ENCODE assay signal across 8 mouse cellular contexts in genomic region chr7:19750217-19751069, GRCm38 (mm10). TPM values are rescaled to one million over a fixed set of nuclear protein-coding genes. Genes with fewer than 3 reads are reported as not detected.
A peak's percentile ranks its signal among the peaks of the same experiment; 100 is the strongest.
DNase-seq lines count a peak whose midpoint lies in the region; ATAC-seq and TF ChIP-seq lines count a peak whose summit lies in the region.

Nectin2 (minus strand) TSS chr7:19750483.

- peak; percentile 88 for TF ChIP-seq CTCF in liver, postnatal 0 days (IDR thresholded peaks at IDR 0.05; ENCODE audit: low read depth)

- peaks cover 20% of the 10 kb centered on the region for H3K4me1 ChIP-seq in forebrain, embryonic 14.5 days (ENCODE audit: control insufficient read depth, insufficient read depth, low read length)
- H3K4me1 ChIP-seq in liver, postnatal 0 days (ENCODE audit: insufficient read depth): peaks cover 41% of the 10 kb centered on the region
- H3K4me1 ChIP-seq in neural tube, embryonic 13.5 days (replicated peaks): peaks cover 38% of the 10 kb centered on the region

- peak within 1 kb of the TSS; percentile 89 for H3K4me2 ChIP-seq in forebrain, embryonic 14.5 days (ENCODE audit: low read length)
- H3K4me2 ChIP-seq in liver, postnatal 0 days (ENCODE audit: low read depth, low read length): peak within 1 kb of the TSS; percentile 90
- peak within 1 kb of the TSS; percentile 90 for H3K4me2 ChIP-seq in neural tube, embryonic 13.5 days

- TF ChIP-seq EP300 in liver, postnatal 0 days (IDR thresholded peaks at IDR 0.05; ENCODE audit: low read depth): no peak

- no peaks in the 10 kb centered on the region for H3K36me3 ChIP-seq in forebrain, embryonic 14.5 days (ENCODE audit: control insufficient read depth, insufficient read depth, low read length)
- no peaks in the 10 kb centered on the region for H3K36me3 ChIP-seq in liver, postnatal 0 days (replicated peaks; ENCODE audit: insufficient read depth, low read length)
- H3K36me3 ChIP-seq in neural tube, embryonic 13.5 days: no peaks in the 10 kb centered on the region

- peak; percentile 89 for DNase-seq in ES-CJ7 (ENCODE audit: low read depth, low spot score)
- DNase-seq in cerebellum, adult 11 months: peak; percentile 42
- DNase-seq in forebrain, embryonic 14.5 days (ENCODE audit: low spot score): peak; percentile 82
- peak; percentile 94 to 96 for DNase-seq in heart, postnatal 10 days
- peak; percentile 81 for DNase-seq in large intestine, adult 2 months (ENCODE audit: low read depth, low spot score)
- peak; percentile 89 for DNase-seq in liver, postnatal 0 days
- DNase-seq in telencephalon, adult 2 months (ENCODE audit: low read depth, low spot score): peak; percentile 38

- H3K4me3 ChIP-seq in forebrain, embryonic 14.5 days (ENCODE audit: low read depth, low read length): peak within 1 kb of the TSS; percentile 77
- H3K4me3 ChIP-seq in liver, postnatal 0 days (ENCODE audit: low read depth, low read length): peak within 1 kb of the TSS; percentile 61
- peak within 1 kb of the TSS; percentile 85 for H3K4me3 ChIP-seq in neural tube, embryonic 13.5 days

- ATAC-seq in forebrain, embryonic 14.5 days: peak; percentile 49
- peak; percentile 81 for ATAC-seq in liver, postnatal 0 days
- ATAC-seq in neural tube, embryonic 13.5 days (ENCODE audit: low read depth): peak; percentile 52

- H3K9me3 ChIP-seq in forebrain, embryonic 14.5 days (replicated peaks; ENCODE audit: control insufficient read depth, low read length): no peaks in the 10 kb centered on the region
- no peaks in the 10 kb centered on the region for H3K9me3 ChIP-seq in liver, postnatal 0 days (ENCODE audit: low read length)
- no peaks in the 10 kb centered on the region for H3K9me3 ChIP-seq in neural tube, embryonic 13.5 days

- H3K27ac ChIP-seq in forebrain, embryonic 14.5 days (ENCODE audit: low read depth, low read length): peak within 1 kb of the TSS; percentile 70
- peak within 1 kb of the TSS; percentile 82 for H3K27ac ChIP-seq in liver, postnatal 0 days (ENCODE audit: low read depth)
- peak within 1 kb of the TSS; percentile 85 for H3K27ac ChIP-seq in neural tube, embryonic 13.5 days (replicated peaks)

- 16% methylated on average over 19 of the region's 19 CpGs for WGBS in forebrain, embryonic 14.5 days
- WGBS in large intestine, adult 2 months: 10% methylated on average over 19 of the region's 19 CpGs
- WGBS in liver, postnatal 0 days (ENCODE audit: insufficient replicate concordance): 21% methylated on average over 19 of the region's 19 CpGs
- WGBS in neural tube, embryonic 13.5 days: 16% methylated on average over 19 of the region's 19 CpGs

- no peaks in the 10 kb centered on the region for H3K27me3 ChIP-seq in forebrain, embryonic 14.5 days (replicated peaks; ENCODE audit: control insufficient read depth, insufficient read depth, low read length)
- H3K27me3 ChIP-seq in liver, postnatal 0 days (ENCODE audit: insufficient read depth, low read length): no peaks in the 10 kb centered on the region
- no peaks in the 10 kb centered on the region for H3K27me3 ChIP-seq in neural tube, embryonic 13.5 days

- H3K9ac ChIP-seq in forebrain, embryonic 14.5 days (ENCODE audit: low read length): peak within 1 kb of the TSS; percentile 90
- peak within 1 kb of the TSS; percentile 70 for H3K9ac ChIP-seq in liver, postnatal 0 days (replicated peaks)
- H3K9ac ChIP-seq in neural tube, embryonic 13.5 days: peak within 1 kb of the TSS; percentile 93

- intact Hi-C loops in heart, postnatal 10 days (cut with DNase I): loop anchor here (1.0 to 2.0 kb wide), 2 partner anchors 40 to 96 kb away; no protein-coding TSS in a partner anchor

RNA-seq across cellular contexts. Expression of gene Nectin2, which starts in this region (rescaled TPM):
- 33.0 and 39.7 TPM in 2 replicates for polyA plus RNA-seq in forebrain, embryonic 14.5 days (2014; fragmentation: Nextera tagmentation; extraction: Ambion mirVana)
- total RNA-seq in heart, postnatal 10 days (2021): 10 to 100 TPM; 43.1 to 45.2 TPM
- 132 and 182 TPM in 2 replicates for polyA plus RNA-seq in large intestine, adult 2 months (2012; rRNA removed)
- polyA plus RNA-seq in liver, postnatal 0 days (2015; fragmentation: Nextera tagmentation; extraction: Ambion mirVana): 51.0 and 51.3 TPM in 2 replicates
- 54.6 and 56.2 TPM in 2 replicates for polyA plus RNA-seq in neural tube, embryonic 13.5 days (2015; fragmentation: Nextera tagmentation; extraction: Ambion mirVana)

Comparison
In these comparisons a context has a peak if more than half of its experiments do, and no peak if none do; other contexts are left out.
1. Peak in every context shown above with its lines: DNase-seq, ATAC-seq, H3K4me3 ChIP-seq and H3K27ac ChIP-seq.
2. DNase-seq: peak in every context shown above with its lines; median percentile 95 in heart, postnatal 10 days; 89 in ES-CJ7; 89 in liver, postnatal 0 days; 82 in forebrain, embryonic 14.5 days; 81 in large intestine, adult 2 months; 42 in cerebellum, adult 11 months; 38 in telencephalon, adult 2 months.